Mouse (Mus musculus) liver, embryonic 13.5 days (tissue): ENCODE measurements around the gene Gss. TPM values are rescaled to one million over a fixed set of nuclear protein-coding genes. Genes with fewer than 3 reads are reported as not detected.

Experiments used
- ATAC-seq: fragments of 200-750 bp; cut with Nextera tagmentation; 2 replicates; pipeline ENCODE4 v1.8.0; 2017; ENCODE audit warnings: low read depth, mild to moderate bottlenecking, moderate number of reproducible peaks, moderate library complexity
- DNase-seq: peaks from one replicate; pipeline ENCODE4 v3.0.0; 2022
- H3K27ac ChIP-seq: fragments of 300-500 bp; sonication (generic); 2 replicates; pipeline ENCODE4 v1.5.1; 2015; ENCODE audit warnings: moderate library complexity, mild to moderate bottlenecking, inconsistent platforms
- H3K27me3 ChIP-seq: fragments of 300-500 bp; sonication (generic); 2 replicates; pipeline ENCODE4 v1.6.1; 2015; ENCODE audit warnings: mild to moderate bottlenecking, inconsistent platforms
- H3K36me3 ChIP-seq: fragments of 300-500 bp; sonication (generic); 2 replicates; pipeline ENCODE4 v1.6.1; 2015; ENCODE audit warnings: mild to moderate bottlenecking, inconsistent platforms
- H3K4me1 ChIP-seq: fragments of 300-500 bp; sonication (generic); replicated peaks from 2 replicates; pipeline ENCODE4 v1.6.1; 2015; ENCODE audit warnings: inconsistent platforms
- H3K4me2 ChIP-seq: fragments of 300-500 bp; sonication (generic); 2 replicates; pipeline ENCODE4 v1.6.1; 2015; ENCODE audit warnings: inconsistent platforms, mild to moderate bottlenecking, moderate library complexity
- H3K4me3 ChIP-seq: fragments of 300-500 bp; sonication (generic); replicated peaks from 2 replicates; pipeline ENCODE4 v1.5.1; 2015; ENCODE audit warnings: mild to moderate bottlenecking, inconsistent platforms
- H3K9ac ChIP-seq: fragments of 300-500 bp; sonication (generic); 2 replicates; pipeline ENCODE4 v1.6.1; 2015; ENCODE audit warnings: mild to moderate bottlenecking, inconsistent platforms
- H3K9me3 ChIP-seq: fragments of 300-500 bp; sonication (generic); replicated peaks from 2 replicates; pipeline ENCODE4 v1.6.1; 2016; ENCODE audit warnings: inconsistent platforms
- WGBS: fragments of 180-500 bp; shearing (Covaris S2); methylation state at CpG from one replicate; pipeline ENCODE4 v1.1.7; 2015; ENCODE audit not compliant: insufficient replicate concordance; 5-methylcytosine and 5-hydroxymethylcytosine counted together
- polyA plus RNA-seq: library from polyadenylated mRNA; unstranded; fragments of >200 nt; fragmentation: Nextera tagmentation; extraction: Ambion mirVana; gene quantifications from 2 replicates; pipeline ENCODE4 v1.2.1, GENCODE M21; 2015

Gene Gss
- polyA plus RNA-seq, 1 experiment from 2014 or later, result 67.3 TPM

DNA sequence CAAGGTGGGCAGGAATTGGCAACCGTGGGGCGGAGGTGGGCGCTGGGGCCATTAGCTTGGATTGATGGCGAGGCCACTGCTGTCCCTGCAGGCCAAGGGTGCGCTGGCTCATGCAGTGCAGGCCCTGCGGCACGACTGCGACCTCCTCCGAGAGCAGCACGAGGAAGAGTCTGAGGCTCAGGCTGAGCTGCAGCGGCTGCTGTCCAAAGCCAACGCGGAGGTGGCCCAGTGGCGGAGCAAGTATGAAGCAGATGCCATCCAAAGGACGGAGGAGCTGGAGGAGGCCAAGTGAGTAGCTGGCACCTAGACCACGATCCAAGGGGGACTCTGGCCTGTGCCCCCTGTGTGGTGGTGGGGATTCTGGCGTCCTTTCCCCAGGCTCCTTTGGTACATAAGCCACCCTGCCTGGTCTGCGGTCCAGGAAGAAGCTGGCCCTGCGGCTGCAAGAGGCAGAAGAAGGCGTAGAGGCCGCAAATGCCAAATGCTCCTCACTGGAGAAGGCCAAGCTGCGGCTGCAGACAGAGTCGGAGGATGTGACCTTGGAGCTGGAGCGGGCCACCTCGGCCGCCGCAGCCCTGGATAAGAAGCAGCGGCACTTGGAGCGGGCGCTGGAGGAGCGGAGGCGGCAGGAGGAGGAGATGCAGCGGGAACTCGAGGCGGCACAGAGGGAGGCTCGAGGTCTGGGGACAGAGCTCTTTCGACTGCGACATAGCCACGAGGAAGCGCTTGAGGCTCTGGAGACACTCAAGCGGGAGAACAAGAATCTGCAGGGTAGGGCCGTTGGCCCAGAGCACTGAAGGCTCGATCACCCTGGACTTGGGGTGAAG, 38.2 kb upstream of the Gss start:
- H3K27me3 ChIP-seq, result peaks cover 81% of the 10 kb centered on the region
- H3K36me3 ChIP-seq, result peaks cover 37% of the 10 kb centered on the region
- ATAC-seq, result no peak
- no peak overlapping the region for H3K9ac ChIP-seq
- H3K27ac ChIP-seq, result no peak overlapping the region
- WGBS, result 29% methylated on average over 43 of the region's 43 CpGs
- no peaks in the 10 kb centered on the region for H3K9me3 ChIP-seq
- no peak overlapping the region for H3K4me3 ChIP-seq
- no peak overlapping the region for H3K4me2 ChIP-seq
- peaks cover 26% of the 10 kb centered on the region for H3K4me1 ChIP-seq
- no peak for DNase-seq

GRCm38 (mm10) chr2:155630153-155630552, 37.5 kb upstream of the Gss start:
- H3K27me3 ChIP-seq, result peaks cover 87% of the 10 kb centered on the region
- 29% methylated on average over 20 of the region's 20 CpGs for WGBS
- no peaks in the 10 kb centered on the region for H3K9me3 ChIP-seq
- H3K27ac ChIP-seq, result no peak overlapping the region
- H3K36me3 ChIP-seq, result peaks cover 30% of the 10 kb centered on the region
- H3K4me2 ChIP-seq, result no peak overlapping the region
- ATAC-seq, result no peak
- no peak overlapping the region for H3K4me3 ChIP-seq
- peaks cover 26% of the 10 kb centered on the region for H3K4me1 ChIP-seq
- no peak overlapping the region for H3K9ac ChIP-seq
- no peak for DNase-seq

GRCm38 (mm10) chr2:155629231-155629661, 36.6 kb upstream of the Gss start:
- H3K36me3 ChIP-seq, result peaks cover 21% of the 10 kb centered on the region
- H3K9ac ChIP-seq, result 0 out of 2 replicates have a peak overlapping the region, but pooled peaks have one; percentile 23
- WGBS, result 6% methylated on average over 35 of the region's 35 CpGs

GRCm38 (mm10) chr2:155628519-155628918, 35.9 kb upstream of the Gss start:
- no peaks in the 10 kb centered on the region for H3K9me3 ChIP-seq
- H3K4me3 ChIP-seq, result no peak overlapping the region
- DNase-seq (no peak), ATAC-seq (no peak)
- 76% methylated on average over 13 of the region's 13 CpGs for WGBS
- no peak overlapping the region for H3K9ac ChIP-seq
- peaks cover 14% of the 10 kb centered on the region for H3K36me3 ChIP-seq
- peaks cover 84% of the 10 kb centered on the region for H3K27me3 ChIP-seq
- peaks cover 37% of the 10 kb centered on the region for H3K4me1 ChIP-seq
- no peak overlapping the region for H3K27ac ChIP-seq
- peak overlapping the region; percentile 60; the same call in 1 of the 2 replicates for H3K4me2 ChIP-seq

More at GRCm38 (mm10) chr2:155629231-155629661, 36.6 kb upstream of the Gss start:
- DNase-seq (no peak), ATAC-seq (0 out of 2 replicates have a peak, but pooled peaks have one; percentile 14)
- peak overlapping the region; percentile 40 for H3K4me3 ChIP-seq
- peak overlapping the region; percentile 60 for H3K4me2 ChIP-seq
- H3K4me1 ChIP-seq, result peaks cover 31% of the 10 kb centered on the region
- peaks cover 87% of the 10 kb centered on the region for H3K27me3 ChIP-seq
- no peak overlapping the region for H3K27ac ChIP-seq
- no peaks in the 10 kb centered on the region for H3K9me3 ChIP-seq

DNA sequence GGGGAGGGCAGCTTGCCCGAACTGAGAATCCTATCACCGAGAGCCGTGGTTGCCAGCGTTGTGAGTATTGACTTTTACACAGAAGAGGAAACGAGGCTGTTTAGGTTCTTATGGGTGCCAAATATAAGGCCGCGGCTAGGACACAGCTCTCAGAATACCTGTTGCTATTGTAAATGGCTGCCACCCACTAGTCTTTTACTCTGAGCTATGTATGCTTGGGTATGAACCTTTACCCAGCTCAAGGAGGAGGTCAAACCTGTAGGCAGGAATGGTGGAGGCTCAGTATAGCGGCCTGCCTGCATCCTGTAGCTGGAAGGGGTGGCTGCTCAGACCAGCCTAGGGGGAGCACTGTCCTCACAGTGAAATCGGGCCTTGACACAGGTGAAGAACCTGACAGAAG, 35.5 kb upstream of the Gss start:
- Histone ChIP-seq H3K36me3 (peaks cover 10% of the 10 kb centered on the region), H3K4me3 (no peak overlapping the region), H3K9ac (no peak overlapping the region), H3K27me3 (peaks cover 80% of the 10 kb centered on the region), H3K4me2 (no peak overlapping the region), H3K9me3 (no peaks in the 10 kb centered on the region), H3K4me1 (peaks cover 41% of the 10 kb centered on the region), H3K27ac (no peak overlapping the region)
- WGBS, result 71% methylated on average over 9 of the region's 9 CpGs
- no peak for DNase-seq
- ATAC-seq, result no peak

GRCm38 (mm10) chr2:155627030-155627738, 34.6 kb upstream of the Gss start:
- Histone ChIP-seq H3K4me2 (no peak overlapping the region), H3K4me1 (peaks cover 50% of the 10 kb centered on the region), H3K9ac (no peak overlapping the region), H3K27me3 (peaks cover 75% of the 10 kb centered on the region), H3K4me3 (no peak overlapping the region), H3K36me3 (peaks cover under 1% of the 10 kb centered on the region; the same call in 1 of the 2 replicates), H3K27ac (no peak overlapping the region), H3K9me3 (no peaks in the 10 kb centered on the region)
- DNase-seq (no peak), ATAC-seq (no peak)
- WGBS, result 45% methylated on average over 21 of the region's 21 CpGs

DNA sequence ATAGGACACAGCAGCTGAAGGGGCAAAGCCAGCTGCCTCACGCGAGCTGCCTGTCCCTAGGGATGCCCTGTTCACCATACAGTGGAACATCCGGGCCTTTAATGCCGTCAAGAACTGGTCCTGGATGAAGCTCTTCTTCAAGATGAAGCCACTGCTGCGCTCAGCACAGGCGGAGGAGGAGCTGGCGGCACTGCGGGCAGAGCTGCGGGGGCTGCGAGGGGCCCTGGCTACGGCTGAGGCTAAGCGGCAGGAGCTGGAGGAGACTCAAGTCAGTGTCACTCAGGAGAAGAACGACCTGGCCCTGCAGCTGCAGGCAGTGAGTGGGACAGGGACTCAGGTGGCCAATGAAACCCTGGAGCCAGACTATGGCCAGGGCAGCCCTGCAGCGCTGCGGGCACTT, 33.7 kb upstream of the Gss start:
- 60% methylated on average over 15 of the region's 15 CpGs for WGBS
- no peak overlapping the region for H3K4me2 ChIP-seq
- no peak for ATAC-seq
- H3K27ac ChIP-seq, result no peak overlapping the region
- peaks cover 55% of the 10 kb centered on the region for H3K4me1 ChIP-seq
- no peaks in the 10 kb centered on the region for H3K9me3 ChIP-seq
- no peaks in the 10 kb centered on the region for H3K36me3 ChIP-seq
- H3K27me3 ChIP-seq, result peaks cover 66% of the 10 kb centered on the region
- no peak for DNase-seq
- no peak overlapping the region for H3K9ac ChIP-seq
- no peak overlapping the region for H3K4me3 ChIP-seq

DNA sequence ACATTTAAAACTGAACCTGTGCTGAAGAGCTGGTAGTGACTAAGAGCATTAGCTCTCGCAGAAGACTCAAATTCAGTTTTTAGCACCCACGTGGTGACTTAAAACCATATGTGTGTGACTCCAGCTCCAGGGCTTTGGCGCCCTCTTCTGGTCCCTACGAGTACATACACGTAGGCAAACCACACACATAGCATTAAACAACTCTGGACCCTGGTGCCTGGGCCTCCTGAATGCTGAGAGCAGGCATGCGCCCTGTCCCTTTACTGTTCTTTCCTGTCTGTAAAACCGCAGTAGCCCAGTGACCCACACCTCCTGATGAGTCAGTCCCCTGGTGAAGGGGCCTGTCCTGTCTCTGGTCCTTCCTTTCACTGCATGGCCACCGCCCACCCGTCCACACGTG, 32.1 kb upstream of the Gss start:
- 23% methylated on average over 10 of the region's 10 CpGs for WGBS
- Histone ChIP-seq H3K27ac (no peak overlapping the region), H3K9me3 (no peaks in the 10 kb centered on the region), H3K9ac (no peak overlapping the region), H3K27me3 (peaks cover 51% of the 10 kb centered on the region), H3K4me3 (no peak overlapping the region), H3K36me3 (no peaks in the 10 kb centered on the region), H3K4me1 (peaks cover 60% of the 10 kb centered on the region), H3K4me2 (no peak overlapping the region)
- peak; percentile 25; the same call in 1 of the 2 replicates for ATAC-seq
- no peak for DNase-seq

- ATAC-seq (no peak), DNase-seq (no peak)
- peaks cover 43% of the 10 kb centered on the region for H3K27me3 ChIP-seq
- H3K9me3 ChIP-seq, result no peaks in the 10 kb centered on the region
- H3K27ac ChIP-seq, result no peak overlapping the region
- WGBS, result 63% methylated on average over 6 of the region's 6 CpGs
- peaks cover 60% of the 10 kb centered on the region for H3K4me1 ChIP-seq
- H3K36me3 ChIP-seq, result no peaks in the 10 kb centered on the region
- no peak overlapping the region for H3K9ac ChIP-seq
- H3K4me3 ChIP-seq, result no peak overlapping the region
- no peak overlapping the region for H3K4me2 ChIP-seq
These were observed 31.4 kb upstream of the Gss start for GRCm38 (mm10) chr2:155623996-155624395.

GRCm38 (mm10) chr2:155622606-155623005, 30.0 kb upstream of the Gss start:
- DNase-seq (no peak), ATAC-seq (no peak)
- Histone ChIP-seq H3K9me3 (no peaks in the 10 kb centered on the region), H3K4me2 (no peak overlapping the region), H3K4me3 (no peak overlapping the region), H3K27ac (no peak overlapping the region), H3K9ac (0 out of 2 replicates have a peak overlapping the region, but pooled peaks have one; percentile 6), H3K4me1 (peaks cover 69% of the 10 kb centered on the region), H3K36me3 (no peaks in the 10 kb centered on the region), H3K27me3 (peaks cover 29% of the 10 kb centered on the region)
- WGBS, result 24% methylated on average over 11 of the region's 11 CpGs

DNA sequence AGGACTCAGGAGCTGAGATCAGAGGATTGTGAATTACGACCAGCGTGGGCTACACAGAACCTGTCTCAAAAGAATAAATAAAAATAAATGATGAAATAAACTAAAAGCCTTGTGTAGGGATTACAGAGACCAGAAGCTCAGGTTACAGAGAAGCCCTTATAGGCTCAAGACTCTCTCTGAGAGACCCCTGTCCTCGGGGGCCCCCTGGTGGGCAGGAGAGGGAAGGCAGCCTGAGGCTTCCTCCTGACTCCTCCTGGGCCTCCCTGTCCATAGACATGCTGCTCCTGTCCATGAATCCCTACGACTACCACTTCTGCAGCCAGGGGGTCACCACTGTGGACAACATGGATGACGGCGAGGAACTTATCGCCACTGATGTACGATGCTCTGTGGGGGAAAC, 27.2 kb upstream of the Gss start:
- H3K9ac ChIP-seq, result no peak overlapping the region
- H3K9me3 ChIP-seq, result no peaks in the 10 kb centered on the region
- DNase-seq (peak; percentile 82), ATAC-seq (peak; percentile 68)
- no peak overlapping the region for H3K4me2 ChIP-seq
- no peak overlapping the region for H3K4me3 ChIP-seq
- H3K36me3 ChIP-seq, result no peaks in the 10 kb centered on the region
- WGBS, result 12% methylated on average over 8 of the region's 8 CpGs
- peaks cover 92% of the 10 kb centered on the region for H3K4me1 ChIP-seq
- H3K27ac ChIP-seq, result peak overlapping the region; percentile 74; the same call in 1 of the 2 replicates
- H3K27me3 ChIP-seq, result peaks cover 5% of the 10 kb centered on the region; the same call in 1 of the 2 replicates
